Mouse (Mus musculus): ENCODE measurements around the gene C2cd4a. TPM values are rescaled to one million over a fixed set of nuclear protein-coding genes. Genes with fewer than 3 reads are reported as not detected.

C2cd4a gene
- polyA plus RNA-seq, 1 experiment from 2014 or later = 0.56 TPM

GRCm38 (mm10) chr9:67845012-67845411 lies 12.9 kb upstream of the C2cd4a start:
- Histone ChIP-seq H3K4me3 (replicated peaks; ENCODE audit: low read length) (no peak overlapping the region), H3K4me2 (ENCODE audit: low read depth, low read length) (no peak overlapping the region), H3K36me3 (ENCODE audit: control insufficient read depth, insufficient read depth, low read length) (no peaks in the 10 kb centered on the region), H3K27me3 (ENCODE audit: control insufficient read depth, insufficient read depth, low read length) (no peaks in the 10 kb centered on the region), H3K4me1 (ENCODE audit: control insufficient read depth, insufficient read depth, low read length) (peaks cover 9% of the 10 kb centered on the region; the same call in 1 of the 2 replicates), H3K9ac (ENCODE audit: low read length) (no peak overlapping the region), H3K27ac (ENCODE audit: low read length) (no peak overlapping the region), H3K9me3 (replicated peaks; ENCODE audit: control insufficient read depth, low read length) (no peaks in the 10 kb centered on the region)
- WGBS = 59% methylated on average over 4 of the region's 4 CpGs
- ATAC-seq (ENCODE audit: insufficient read depth, low FRiP score) = no peak

GRCm38 (mm10) chr9:67842797-67843196 lies 10.7 kb upstream of the C2cd4a start:
- H3K27me3 ChIP-seq (ENCODE audit: control insufficient read depth, insufficient read depth, low read length) = no peaks in the 10 kb centered on the region
- no peaks in the 10 kb centered on the region for H3K36me3 ChIP-seq (ENCODE audit: control insufficient read depth, insufficient read depth, low read length)
- H3K4me2 ChIP-seq (ENCODE audit: low read depth, low read length) = no peak overlapping the region
- no peak overlapping the region for H3K4me3 ChIP-seq (replicated peaks; ENCODE audit: low read length)
- ATAC-seq (ENCODE audit: insufficient read depth, low FRiP score) = no peak
- peaks cover 9% of the 10 kb centered on the region; the same call in 1 of the 2 replicates for H3K4me1 ChIP-seq (ENCODE audit: control insufficient read depth, insufficient read depth, low read length)
- H3K9me3 ChIP-seq (replicated peaks; ENCODE audit: control insufficient read depth, low read length) = no peaks in the 10 kb centered on the region
- no peak overlapping the region for H3K27ac ChIP-seq (ENCODE audit: low read length)
- 28% methylated on average over 5 of the region's 5 CpGs for WGBS
- H3K9ac ChIP-seq (ENCODE audit: low read length) = no peak overlapping the region

GRCm38 (mm10) chr9:67839981-67840859 lies 8.1 kb upstream of the C2cd4a start, which contains the start of gene Vps13c:
TSS of gene Vps13c (plus strand) at chr9:67840396.
- H3K9me3 ChIP-seq (replicated peaks; ENCODE audit: control insufficient read depth, low read length) = no peaks in the 10 kb centered on the region
- peak within 1 kb of the TSS; percentile 89 for H3K9ac ChIP-seq (ENCODE audit: low read length)
- no peaks in the 10 kb centered on the region for H3K27me3 ChIP-seq (ENCODE audit: control insufficient read depth, insufficient read depth, low read length)
- H3K4me1 ChIP-seq (ENCODE audit: control insufficient read depth, insufficient read depth, low read length) = peaks cover 9% of the 10 kb centered on the region; the same call in 1 of the 2 replicates
- peak within 1 kb of the TSS; percentile 90 for H3K4me3 ChIP-seq (replicated peaks; ENCODE audit: low read length)
- no peaks in the 10 kb centered on the region for H3K36me3 ChIP-seq (ENCODE audit: control insufficient read depth, insufficient read depth, low read length)
- ATAC-seq (ENCODE audit: insufficient read depth, low FRiP score) = peak; percentile 97
- H3K27ac ChIP-seq (ENCODE audit: low read length) = peak within 1 kb of the TSS; percentile 73
- peak within 1 kb of the TSS; percentile 96 for H3K4me2 ChIP-seq (ENCODE audit: low read depth, low read length)
- under 1% methylated on average over 42 of the region's 53 CpGs for WGBS

- Histone ChIP-seq H3K27me3 (ENCODE audit: control insufficient read depth, insufficient read depth, low read length) (no peaks in the 10 kb centered on the region), H3K9ac (ENCODE audit: low read length) (no peak overlapping the region), H3K27ac (ENCODE audit: low read length) (no peak overlapping the region)
Measured at GRCm38 (mm10) chr9:67837311-67837710, 5.2 kb upstream of the C2cd4a start.

GRCm38 (mm10) chr9:67834535-67834934 lies 2.4 kb upstream of the C2cd4a start:
- Histone ChIP-seq H3K9ac (ENCODE audit: low read length) (no peak overlapping the region), H3K4me1 (ENCODE audit: control insufficient read depth, insufficient read depth, low read length) (peaks cover 10% of the 10 kb centered on the region; the same call in 1 of the 2 replicates), H3K4me3 (replicated peaks; ENCODE audit: low read length) (no peak overlapping the region), H3K27ac (ENCODE audit: low read length) (no peak overlapping the region), H3K36me3 (ENCODE audit: control insufficient read depth, insufficient read depth, low read length) (no peaks in the 10 kb centered on the region), H3K4me2 (ENCODE audit: low read depth, low read length) (no peak overlapping the region), H3K9me3 (replicated peaks; ENCODE audit: control insufficient read depth, low read length) (no peaks in the 10 kb centered on the region), H3K27me3 (ENCODE audit: control insufficient read depth, insufficient read depth, low read length) (peaks cover 8% of the 10 kb centered on the region; the same call in 1 of the 2 replicates)
- ATAC-seq (ENCODE audit: insufficient read depth, low FRiP score) = no peak
- 75% methylated on average over 5 of the region's 5 CpGs for WGBS

More at GRCm38 (mm10) chr9:67837311-67837710, 5.2 kb upstream of the C2cd4a start:
- Histone ChIP-seq H3K4me1 (ENCODE audit: control insufficient read depth, insufficient read depth, low read length) (peaks cover 5% of the 10 kb centered on the region; the same call in 1 of the 2 replicates), H3K9me3 (replicated peaks; ENCODE audit: control insufficient read depth, low read length) (no peaks in the 10 kb centered on the region), H3K4me2 (ENCODE audit: low read depth, low read length) (no peak overlapping the region), H3K4me3 (replicated peaks; ENCODE audit: low read length) (no peak overlapping the region), H3K36me3 (ENCODE audit: control insufficient read depth, insufficient read depth, low read length) (no peaks in the 10 kb centered on the region)
- 68% methylated on average over 2 of the region's 2 CpGs for WGBS
- no peak for ATAC-seq (ENCODE audit: insufficient read depth, low FRiP score)

GRCm38 (mm10) chr9:67831359-67832045 lies 628 bp downstream of the C2cd4a start:
- Histone ChIP-seq H3K36me3 (ENCODE audit: control insufficient read depth, insufficient read depth, low read length) (no peaks in the 10 kb centered on the region), H3K27me3 (ENCODE audit: control insufficient read depth, insufficient read depth, low read length) (peaks cover 8% of the 10 kb centered on the region; the same call in 1 of the 2 replicates), H3K4me1 (ENCODE audit: control insufficient read depth, insufficient read depth, low read length) (peaks cover 10% of the 10 kb centered on the region; the same call in 1 of the 2 replicates), H3K4me2 (ENCODE audit: low read depth, low read length) (peak overlapping the region; percentile 95), H3K4me3 (replicated peaks; ENCODE audit: low read length) (peak overlapping the region; percentile 60), H3K27ac (ENCODE audit: low read length) (peak overlapping the region; percentile 23), H3K9me3 (replicated peaks; ENCODE audit: control insufficient read depth, low read length) (no peaks in the 10 kb centered on the region), H3K9ac (ENCODE audit: low read length) (peak overlapping the region; percentile 70)
- peak; percentile 30; the same call in 1 of the 2 replicates for ATAC-seq (ENCODE audit: insufficient read depth, low FRiP score)
- WGBS = under 1% methylated on average over 57 of the region's 57 CpGs

- Histone ChIP-seq H3K4me1 (ENCODE audit: control insufficient read depth, insufficient read depth, low read length) (peaks cover 10% of the 10 kb centered on the region; the same call in 1 of the 2 replicates), H3K36me3 (ENCODE audit: control insufficient read depth, insufficient read depth, low read length) (no peaks in the 10 kb centered on the region), H3K27ac (ENCODE audit: low read length) (peak overlapping the region; percentile 23), H3K27me3 (ENCODE audit: control insufficient read depth, insufficient read depth, low read length) (peaks cover 8% of the 10 kb centered on the region; the same call in 1 of the 2 replicates), H3K9ac (ENCODE audit: low read length) (peak overlapping the region; percentile 70), H3K9me3 (replicated peaks; ENCODE audit: control insufficient read depth, low read length) (no peaks in the 10 kb centered on the region), H3K4me2 (ENCODE audit: low read depth, low read length) (peak overlapping the region; percentile 95), H3K4me3 (replicated peaks; ENCODE audit: low read length) (peak overlapping the region; percentile 60)
- 2% methylated on average over 70 of the region's 84 CpGs for WGBS
- peak; percentile 85 for ATAC-seq (ENCODE audit: insufficient read depth, low FRiP score)
Measured at GRCm38 (mm10) chr9:67830411-67831358, 1.4 kb downstream of the C2cd4a start.

GRCm38 (mm10) chr9:67828182-67828581 lies 3.9 kb downstream of the C2cd4a start:
- H3K4me1 ChIP-seq (ENCODE audit: control insufficient read depth, insufficient read depth, low read length) = peaks cover 10% of the 10 kb centered on the region; the same call in 1 of the 2 replicates
- no peaks in the 10 kb centered on the region for H3K36me3 ChIP-seq (ENCODE audit: control insufficient read depth, insufficient read depth, low read length)
- peaks cover 8% of the 10 kb centered on the region; the same call in 1 of the 2 replicates for H3K27me3 ChIP-seq (ENCODE audit: control insufficient read depth, insufficient read depth, low read length)
- 9% methylated on average over 3 of the region's 3 CpGs for WGBS
- no peak overlapping the region for H3K4me2 ChIP-seq (ENCODE audit: low read depth, low read length)
- H3K4me3 ChIP-seq (replicated peaks; ENCODE audit: low read length) = no peak overlapping the region
- no peaks in the 10 kb centered on the region for H3K9me3 ChIP-seq (replicated peaks; ENCODE audit: control insufficient read depth, low read length)
- no peak overlapping the region for H3K9ac ChIP-seq (ENCODE audit: low read length)
- no peak overlapping the region for H3K27ac ChIP-seq (ENCODE audit: low read length)
- no peak for ATAC-seq (ENCODE audit: insufficient read depth, low FRiP score)

Measured in stomach, embryonic 16.5 days (tissue).